Mouse (Mus musculus) right cerebral cortex, postnatal 25 days (tissue): ENCODE measurements around the gene Mrpl33.
"Not testable (repeated sequence)": the region's sequence is repeated elsewhere in the genome, so short reads cannot be mapped to it uniquely, and the experiment has no call there.

Experiments used
- DNase-seq: peaks from one replicate; pipeline ENCODE4 v3.0.0; 2022

Mrpl33 gene

GRCm38 (mm10) chr5:31596481-31597429 lies at the start of gene Mrpl33:
TSS of gene Mrpl33 (plus strand) at chr5:31596935.
- DNase-seq, result peak; percentile 35

DNA sequence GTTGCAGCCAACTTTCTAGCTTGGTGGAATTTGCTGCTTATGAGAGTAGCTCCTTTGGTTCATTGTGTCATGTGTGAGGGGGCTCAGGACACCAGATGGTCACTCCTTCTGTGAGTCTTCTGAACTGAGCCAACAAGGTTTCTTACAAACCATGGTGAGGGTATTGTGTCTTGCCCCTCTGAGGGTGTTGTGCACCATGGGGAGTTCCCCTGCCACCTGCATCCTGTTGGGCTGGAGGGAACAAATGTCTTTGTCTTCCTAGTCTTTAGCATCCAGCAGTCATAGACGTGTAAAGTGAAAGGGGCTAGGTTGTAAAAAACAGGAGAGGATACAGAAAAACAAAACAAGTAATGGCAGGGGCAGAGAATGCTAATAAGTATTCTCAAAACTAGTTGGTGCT lies 37.3 kb upstream of the Mrpl33 start:
- DNase-seq, result no peak

DNA sequence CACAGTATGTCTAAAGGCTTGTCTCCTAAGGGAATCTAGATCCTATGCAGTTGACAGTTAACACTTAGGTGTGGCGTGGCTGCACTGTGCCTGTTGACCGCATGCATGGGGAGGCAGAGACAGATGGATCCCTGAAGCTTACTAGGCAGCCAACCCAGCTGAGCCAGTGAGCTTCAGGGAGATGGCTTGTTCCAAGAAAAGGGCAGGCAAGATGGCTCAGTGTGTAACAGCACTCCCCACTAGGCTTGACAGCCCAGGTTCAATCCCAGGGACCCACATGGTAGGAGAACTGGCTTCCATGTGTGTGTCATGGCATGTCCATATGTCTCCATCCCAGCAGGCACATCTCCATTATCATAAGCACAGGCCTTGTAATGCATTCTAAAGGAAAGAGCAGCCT lies 36.4 kb upstream of the Mrpl33 start:
- DNase-seq, result no peak

- peak; percentile 63 for DNase-seq
Observed at GRCm38 (mm10) chr5:31562036-31562666, 34.6 kb upstream of the Mrpl33 start.

GRCm38 (mm10) chr5:31563496-31563895 lies 33.2 kb upstream of the Mrpl33 start:
- peak; percentile 63 for DNase-seq

DNA sequence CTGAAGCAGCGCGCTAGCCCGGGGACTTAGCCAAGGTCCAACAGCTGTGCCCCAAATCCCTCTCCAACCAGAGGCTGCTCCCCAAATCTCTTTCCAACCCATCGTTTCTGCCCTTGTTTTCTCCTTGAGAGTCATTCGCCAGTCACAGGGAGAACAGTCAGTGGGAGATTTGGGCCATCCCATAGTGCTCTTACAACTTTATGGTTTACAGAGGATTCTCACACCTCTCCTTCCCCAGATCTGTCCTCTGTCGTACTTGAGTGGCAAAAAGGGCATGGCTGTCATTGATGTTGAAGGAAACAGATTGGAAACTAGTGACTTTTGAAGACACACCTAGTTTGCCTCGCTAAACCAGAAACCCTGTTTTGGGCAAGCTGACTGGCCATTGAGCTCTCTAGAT lies 32.8 kb upstream of the Mrpl33 start:
- no peak for DNase-seq

GRCm38 (mm10) chr5:31564976-31565375 lies 31.8 kb upstream of the Mrpl33 start:
- no peak for DNase-seq

- DNase-seq, result no peak
Observed at GRCm38 (mm10) chr5:31566026-31566425, 30.7 kb upstream of the Mrpl33 start.

DNA sequence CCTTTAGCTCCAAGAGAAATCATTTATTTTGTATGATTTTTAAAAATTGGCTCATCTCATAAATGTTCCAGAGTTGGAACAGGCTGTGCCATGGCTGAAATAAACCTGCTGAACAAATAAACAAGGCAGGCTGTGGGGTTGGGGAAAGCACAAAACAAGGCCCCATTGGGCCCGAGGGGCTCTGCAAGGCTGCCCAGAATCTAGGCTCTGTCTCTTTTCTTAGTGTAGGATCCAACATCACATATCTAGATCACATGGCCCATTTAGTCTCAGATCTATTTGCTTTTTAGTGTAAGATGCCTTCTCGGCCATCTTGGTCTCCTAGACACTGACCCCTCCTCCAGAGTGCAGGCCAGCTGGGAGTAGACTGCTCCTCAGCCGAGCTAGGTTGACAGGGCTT lies 30.3 kb upstream of the Mrpl33 start:
- DNase-seq, result no peak

DNA sequence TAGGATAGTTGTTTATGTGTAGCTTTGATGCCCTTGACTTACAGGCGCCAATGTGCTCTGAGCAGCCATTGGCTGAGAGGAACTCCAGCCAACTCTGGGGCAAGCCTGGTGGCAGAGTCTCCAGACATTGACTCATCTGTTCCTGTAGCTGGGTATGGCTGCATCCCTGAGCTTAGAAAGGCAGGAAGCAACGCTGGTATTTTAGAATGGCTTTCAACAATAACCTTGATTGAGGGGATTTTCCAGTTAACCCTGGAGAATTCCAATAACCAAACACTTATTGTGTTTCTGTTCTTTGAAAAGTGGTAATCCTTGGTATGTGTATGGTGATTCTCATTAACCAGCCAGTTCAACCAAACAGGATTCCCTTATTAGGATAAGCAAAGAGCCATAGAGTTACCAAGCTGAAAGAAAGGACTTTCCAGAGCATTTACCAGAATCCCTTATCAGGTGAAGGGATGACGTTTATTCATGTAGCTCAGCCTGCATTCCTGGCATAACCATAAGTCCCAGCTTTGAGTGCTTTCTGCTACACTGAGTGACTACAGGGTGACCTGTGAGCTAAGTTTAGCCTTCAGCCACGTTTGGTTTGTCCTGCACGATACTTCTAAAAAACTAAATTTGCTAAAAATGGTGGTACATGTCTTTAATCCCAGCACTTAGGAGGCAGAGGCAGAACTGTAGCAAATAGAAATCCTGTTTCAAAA lies 28.6 kb upstream of the Mrpl33 start:
- DNase-seq, result no peak

- DNase-seq, result peak; percentile 50
Observed at GRCm38 (mm10) chr5:31571023-31571608, 25.6 kb upstream of the Mrpl33 start.

DNA sequence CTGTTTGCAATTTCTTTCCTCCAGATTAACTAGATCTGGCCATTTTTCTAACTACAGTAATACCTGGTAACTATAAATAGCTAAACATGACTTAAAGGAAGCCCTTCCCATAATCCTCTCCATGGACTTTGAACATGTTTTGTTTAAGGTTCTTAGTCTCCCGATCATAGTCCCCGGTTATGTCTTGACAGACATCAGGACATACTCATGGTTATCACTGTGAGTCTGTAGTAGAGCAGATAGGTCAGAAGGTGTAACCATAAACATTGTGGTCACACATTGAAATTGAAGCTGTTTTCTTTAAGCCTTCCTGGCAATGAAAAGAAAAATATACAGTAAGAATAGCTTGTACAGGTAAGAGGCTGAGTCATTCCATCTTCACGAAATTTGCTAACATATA lies 23.0 kb upstream of the Mrpl33 start:
- no peak for DNase-seq

DNA sequence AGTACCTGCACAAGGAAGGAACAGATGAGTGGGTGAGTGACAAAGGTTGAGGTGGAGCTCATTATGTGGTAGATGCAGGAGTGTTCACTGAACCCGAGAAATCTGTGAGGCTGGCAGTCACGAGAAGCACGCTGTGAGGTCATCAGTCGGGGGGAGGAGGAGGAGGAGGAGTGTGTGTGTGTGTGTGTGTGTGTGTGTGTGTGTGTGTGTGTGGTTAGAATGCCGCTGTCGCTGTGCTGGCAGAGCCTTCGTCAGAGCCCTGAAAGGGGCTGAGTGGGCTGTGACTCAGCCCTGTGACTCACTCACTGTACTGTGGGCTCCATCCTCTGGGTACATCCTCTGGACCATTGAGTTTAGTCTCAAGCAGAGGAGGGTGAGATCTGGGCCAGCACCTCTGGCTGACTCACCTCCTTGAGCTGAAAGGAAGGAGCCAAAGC lies 20.2 kb upstream of the Mrpl33 start:
- DNase-seq, result peak; percentile 72

GRCm38 (mm10) chr5:31581263-31581662 lies 15.5 kb upstream of the Mrpl33 start:
- DNase-seq, result no peak

- no peak for DNase-seq
Observed at GRCm38 (mm10) chr5:31581932-31582331, 14.8 kb upstream of the Mrpl33 start.

GRCm38 (mm10) chr5:31583261-31583660 lies 13.5 kb upstream of the Mrpl33 start:
- no peak for DNase-seq

GRCm38 (mm10) chr5:31585526-31585925 lies 11.2 kb upstream of the Mrpl33 start:
- no peak for DNase-seq

DNA sequence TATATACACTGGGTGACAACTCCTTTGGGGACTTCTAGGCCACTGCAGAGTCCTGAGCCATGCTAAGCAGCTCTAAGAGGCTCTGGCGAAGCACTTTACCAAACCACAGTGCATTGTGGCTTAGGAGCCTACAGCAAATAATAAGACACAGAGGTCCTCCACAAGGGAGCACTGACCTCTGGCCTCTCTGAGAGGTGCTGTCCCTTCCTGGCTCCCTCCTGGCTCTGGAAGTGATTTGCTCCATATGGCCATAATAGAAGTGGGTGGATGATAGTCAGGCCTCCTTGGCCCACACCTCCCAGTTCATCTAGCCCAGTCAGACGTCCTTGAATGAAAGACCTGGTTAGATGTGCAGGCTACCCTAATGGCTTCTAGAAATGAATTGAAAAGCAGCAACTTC lies 8.7 kb upstream of the Mrpl33 start:
- DNase-seq, result no peak

- DNase-seq, result not testable (repeated sequence)
Observed at GRCm38 (mm10) chr5:31588672-31589071, 8.1 kb upstream of the Mrpl33 start.

DNA sequence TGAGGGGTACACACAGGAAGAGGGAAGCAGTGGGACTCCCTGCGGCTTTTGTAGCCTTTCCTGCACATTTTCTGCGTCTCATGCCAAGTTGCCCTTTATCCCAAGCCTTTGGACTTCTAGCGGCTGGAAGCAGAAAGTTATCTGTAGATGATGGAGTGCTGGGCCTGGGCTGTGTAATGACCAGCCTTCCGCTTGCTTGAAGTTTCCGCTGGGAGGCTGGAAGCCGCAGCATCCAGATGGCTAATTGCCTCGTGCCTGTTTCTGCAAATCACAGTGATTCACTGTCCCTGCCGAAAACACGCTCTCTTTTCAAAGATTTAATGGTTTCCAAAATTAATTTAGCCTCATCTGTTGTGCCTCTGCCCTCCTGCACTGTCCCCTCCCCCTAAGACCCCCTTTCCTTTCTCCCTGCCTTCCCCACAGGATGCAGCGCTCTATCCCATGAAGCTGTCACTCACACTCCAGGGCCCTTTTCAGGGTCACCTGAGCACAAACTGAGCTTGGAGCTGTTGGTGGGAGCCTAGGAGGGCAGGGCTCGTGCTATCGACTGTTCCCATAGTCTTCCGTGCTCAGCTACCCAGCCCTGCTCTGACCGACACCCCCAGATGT lies 6.9 kb upstream of the Mrpl33 start:
- DNase-seq, result no peak

- DNase-seq, result no peak
Observed at GRCm38 (mm10) chr5:31591122-31591521, 5.6 kb upstream of the Mrpl33 start.

DNA sequence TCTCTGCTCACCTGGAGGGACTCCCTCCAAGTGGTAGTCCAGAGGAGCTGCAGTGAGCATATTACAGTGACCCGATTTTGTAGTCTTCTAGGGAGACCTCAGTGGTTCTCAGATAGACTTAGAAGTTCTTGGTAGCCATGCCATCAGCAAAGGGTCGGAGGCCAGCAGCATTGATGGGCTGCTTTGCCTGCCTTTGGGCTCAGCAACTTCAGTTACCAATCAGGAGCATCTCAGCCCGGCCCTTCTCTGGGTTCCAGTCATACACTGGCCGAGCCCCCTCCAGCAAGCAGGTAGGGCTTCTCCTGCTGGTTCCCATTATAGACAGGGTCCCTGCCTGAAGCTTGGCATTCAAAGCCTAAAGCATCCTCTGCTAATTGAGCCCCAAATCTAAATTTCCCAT lies 867 bp upstream of the Mrpl33 start:
- no peak for DNase-seq
